Mouse (Mus musculus) kidney, postnatal 0 days (tissue): Measurements from ENCODE around the gene Nceh1. TPM values are rescaled to one million over a fixed set of nuclear protein-coding genes. Genes with fewer than 3 reads are reported as not detected.

ENCODE experiments used
- ATAC-seq: fragments of 200-750 bp; cut with Nextera tagmentation; replicated peaks from 2 replicates; pipeline ENCODE4 v1.8.0; 2017; ENCODE audit warnings: low read depth, moderate number of reproducible peaks, moderate TSS enrichment, moderate library complexity; ENCODE audit not compliant: low FRiP score
- DNase-seq: peaks from one replicate; pipeline ENCODE4 v3.0.0-alpha.2; 2016; ENCODE audit warnings: low spot score
- H3K27ac ChIP-seq: fragments of 300-500 bp; sonication (generic); 2 replicates; pipeline ENCODE4 v1.5.1; 2014; ENCODE audit warnings: mild to moderate bottlenecking
- H3K27me3 ChIP-seq: fragments of 300-500 bp; sonication (generic); 2 replicates; pipeline ENCODE4 v1.6.1; 2014; ENCODE audit warnings: low read length, mixed read lengths; ENCODE audit not compliant: insufficient read depth
- H3K36me3 ChIP-seq: fragments of 300-500 bp; sonication (generic); 2 replicates; pipeline ENCODE4 v1.6.1; 2014; ENCODE audit warnings: low read length, mixed read lengths; ENCODE audit not compliant: insufficient read depth
- H3K4me1 ChIP-seq: fragments of 300-500 bp; sonication (generic); replicated peaks from 2 replicates; pipeline ENCODE4 v1.6.1; 2014; ENCODE audit warnings: antibody characterized with exemption, low read length, mixed read lengths; ENCODE audit not compliant: insufficient read depth
- H3K4me2 ChIP-seq: fragments of 300-500 bp; sonication (generic); 2 replicates; pipeline ENCODE4 v1.6.1; 2014; ENCODE audit warnings: mild to moderate bottlenecking, low read length, moderate library complexity, mixed read lengths
- H3K4me3 ChIP-seq: fragments of 300-500 bp; sonication (generic); replicated peaks from 2 replicates; pipeline ENCODE4 v1.5.1; 2014; ENCODE audit warnings: low read depth, low read length
- H3K9ac ChIP-seq: fragments of 300-500 bp; sonication (generic); 2 replicates; pipeline ENCODE4 v1.6.1; 2014; ENCODE audit warnings: low read depth, low read length
- H3K9me3 ChIP-seq: fragments of 300-500 bp; sonication (generic); replicated peaks from 2 replicates; pipeline ENCODE4 v1.6.1; 2016; ENCODE audit warnings: low read length, inconsistent platforms, mixed read lengths
- CTCF ChIP-seq: IDR thresholded peaks from 2 replicates; pipeline ENCODE4 v1.5.1; 2016; ENCODE audit warnings: antibody characterized with exemption, low read depth, mild to moderate bottlenecking, moderate library complexity
- WGBS: fragments of 180-500 bp; shearing (Covaris S2); extraction: QIAGEN DNeasy Blood & Tissue Kit; methylation state at CpG from one replicate; pipeline ENCODE4 v1.1.7; 2014; 5-methylcytosine and 5-hydroxymethylcytosine counted together
- polyA plus RNA-seq: library from polyadenylated mRNA; unstranded; fragments of >200 nt; fragmentation: Nextera tagmentation; extraction: Ambion mirVana; gene quantifications from 2 replicates; pipeline ENCODE4 v1.2.1, GENCODE M21; 2015

Nceh1 gene
- 47.7 and 51.2 TPM in 2 replicates for polyA plus RNA-seq

- H3K9me3 ChIP-seq: no peaks in the 10 kb centered on the region
- H3K36me3 ChIP-seq: no peaks in the 10 kb centered on the region
- 2% methylated on average over 54 of the region's 54 CpGs for WGBS
- H3K27me3 ChIP-seq: no peaks in the 10 kb centered on the region
- H3K27ac ChIP-seq: peak within 1 kb of the TSS; percentile 76
- peak within 1 kb of the TSS; percentile 63 for H3K9ac ChIP-seq
- peak; percentile 98 for ATAC-seq
- peak; percentile 97 for DNase-seq
- H3K4me3 ChIP-seq: peak within 1 kb of the TSS; percentile 69
- H3K4me2 ChIP-seq: peak within 1 kb of the TSS; percentile 92
- H3K4me1 ChIP-seq: 0 out of 2 replicates have a peak, but pooled peaks cover 6% of the 10 kb centered on the region
- peak; percentile 93 for TF ChIP-seq CTCF
These were observed at the start of gene Nceh1 for GRCm38 (mm10) chr3:27182733-27183600. Gene Nceh1, plus strand, starts transcription at chr3:27182965.

GRCm38 (mm10) chr3:27140101-27140500, 42.7 kb upstream of the Nceh1 start:
- Histone ChIP-seq H3K27ac (no peak overlapping the region), H3K4me3 (no peak overlapping the region), H3K4me2 (no peak overlapping the region), H3K9me3 (no peaks in the 10 kb centered on the region), H3K4me1 (no peaks in the 10 kb centered on the region), H3K36me3 (peaks cover 41% of the 10 kb centered on the region), H3K27me3 (no peaks in the 10 kb centered on the region), H3K9ac (no peak overlapping the region)
- TF ChIP-seq CTCF: no peak
- 84% methylated on average over 8 of the region's 8 CpGs for WGBS
- no peak for DNase-seq
- ATAC-seq: no peak

GRCm38 (mm10) chr3:27143570-27143969, 39.2 kb upstream of the Nceh1 start:
- H3K36me3 ChIP-seq: peaks cover 18% of the 10 kb centered on the region; the same call in 1 of the 2 replicates
- ATAC-seq: no peak

GRCm38 (mm10) chr3:27145733-27146132, 37.0 kb upstream of the Nceh1 start:
- Histone ChIP-seq H3K9me3 (no peaks in the 10 kb centered on the region), H3K4me3 (no peak overlapping the region), H3K36me3 (peaks cover 10% of the 10 kb centered on the region; the same call in 1 of the 2 replicates), H3K4me1 (no peaks in the 10 kb centered on the region), H3K27me3 (no peaks in the 10 kb centered on the region), H3K27ac (no peak overlapping the region), H3K9ac (no peak overlapping the region), H3K4me2 (no peak overlapping the region)
- DNase-seq (peak; percentile 42), ATAC-seq (peak; percentile 91)
- 67% methylated on average over 7 of the region's 7 CpGs for WGBS
- no peak for TF ChIP-seq CTCF

More at GRCm38 (mm10) chr3:27143570-27143969, 39.2 kb upstream of the Nceh1 start:
- 93% methylated on average over 7 of the region's 7 CpGs for WGBS
- Histone ChIP-seq H3K27ac (no peak overlapping the region), H3K27me3 (no peaks in the 10 kb centered on the region), H3K4me3 (no peak overlapping the region), H3K9ac (no peak overlapping the region), H3K4me2 (no peak overlapping the region), H3K4me1 (no peaks in the 10 kb centered on the region), H3K9me3 (no peaks in the 10 kb centered on the region)
- TF ChIP-seq CTCF: no peak
- no peak for DNase-seq

- ATAC-seq: peak; percentile 5
- under 1% methylated on average over 30 of the region's 31 CpGs for WGBS
These were observed 29.5 kb upstream of the Nceh1 start for GRCm38 (mm10) chr3:27153191-27153671.

GRCm38 (mm10) chr3:27153701-27154209, 29.0 kb upstream of the Nceh1 start, which contains the start of gene Ect2:
Gene Ect2, minus strand, starts transcription at chr3:27153878.
- H3K27me3 ChIP-seq: no peaks in the 10 kb centered on the region
- WGBS: under 1% methylated on average over 37 of the region's 37 CpGs
- H3K36me3 ChIP-seq: no peaks in the 10 kb centered on the region
- peak within 1 kb of the TSS; percentile 83 for H3K4me3 ChIP-seq
- DNase-seq (peak; percentile 99), ATAC-seq (peak; percentile 99)
- H3K9me3 ChIP-seq: no peaks in the 10 kb centered on the region
- H3K4me1 ChIP-seq: no peaks in the 10 kb centered on the region; the same call in 1 of the 2 replicates
- peak within 1 kb of the TSS; percentile 67 for H3K9ac ChIP-seq
- H3K27ac ChIP-seq: peak within 1 kb of the TSS; percentile 71
- H3K4me2 ChIP-seq: peak within 1 kb of the TSS; percentile 84
- no peak; the same call in 1 of the 2 replicates for TF ChIP-seq CTCF

More at GRCm38 (mm10) chr3:27153191-27153671, 29.5 kb upstream of the Nceh1 start:
- Histone ChIP-seq H3K4me3 (peak overlapping the region; percentile 83), H3K27me3 (no peaks in the 10 kb centered on the region), H3K4me2 (peak overlapping the region; percentile 84), H3K9ac (peak overlapping the region; percentile 67), H3K27ac (peak overlapping the region; percentile 48; the same call in 1 of the 2 replicates), H3K4me1 (no peaks in the 10 kb centered on the region; the same call in 1 of the 2 replicates), H3K36me3 (no peaks in the 10 kb centered on the region), H3K9me3 (no peaks in the 10 kb centered on the region)
- TF ChIP-seq CTCF: no peak
- DNase-seq: peak; percentile 39
